Mouse (Mus musculus) gastrocnemius, postnatal 10 days (tissue): ENCODE measurements around the gene Arhgef7. TPM values are rescaled to one million over a fixed set of nuclear protein-coding genes. Genes with fewer than 3 reads are reported as not detected.
A peak's percentile ranks its signal among the peaks of the same experiment; 100 is the strongest.

ENCODE experiments used
- DNase-seq: peaks from one replicate; pipeline ENCODE4 v3.0.0; 2021; ENCODE audit warnings: mixed read lengths
- total RNA-seq, 2 experiments: library from RNA; stranded (reverse); gene quantifications; 2 replicates each; pipeline ENCODE4 v1.2.3; 2021

Arhgef7 gene
- total RNA-seq, 2 experiments from 2014 or later = 76.7 to 84.2 TPM

DNA sequence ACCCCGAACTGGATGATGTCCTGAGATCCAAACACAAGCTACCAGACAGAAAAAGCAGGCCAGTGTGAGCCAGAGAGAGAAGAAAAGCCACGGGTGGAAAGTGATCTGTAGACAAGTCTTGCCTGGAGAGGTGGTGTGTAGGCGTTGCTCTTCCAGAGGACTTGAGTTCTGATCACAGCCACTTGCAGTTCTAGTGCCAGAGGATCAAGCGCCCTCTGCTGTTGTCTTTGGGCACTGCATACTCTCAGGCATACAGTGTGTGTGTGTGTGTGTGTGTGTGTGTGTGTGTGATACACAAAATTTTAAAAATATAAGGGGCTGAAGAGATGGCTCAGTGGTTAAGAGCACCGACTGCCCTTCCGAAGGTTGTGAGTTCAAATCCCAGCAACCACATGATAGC lies 15.3 kb upstream of the Arhgef7 start:
- DNase-seq = peak; percentile 41

DNA sequence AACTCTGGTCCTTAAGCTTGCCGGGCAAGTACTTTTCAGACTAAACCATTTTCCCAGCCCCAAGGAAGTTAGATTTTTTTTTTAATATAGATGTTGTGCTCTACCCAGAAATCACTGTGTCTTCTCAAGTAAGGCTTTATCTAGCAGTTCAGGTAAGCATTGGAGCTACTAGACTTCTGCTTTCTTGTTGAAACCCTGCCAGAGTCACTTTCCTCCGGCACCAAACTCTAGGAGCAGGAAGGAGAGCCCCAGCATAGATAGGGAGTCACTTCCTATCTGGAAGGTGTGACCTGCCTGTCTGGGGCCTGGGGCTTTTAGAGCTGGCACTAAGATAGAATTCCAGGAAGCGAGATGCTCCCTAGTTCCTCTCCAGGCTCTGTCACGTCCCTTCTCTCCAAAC lies 10.3 kb upstream of the Arhgef7 start:
- DNase-seq = no peak

DNA sequence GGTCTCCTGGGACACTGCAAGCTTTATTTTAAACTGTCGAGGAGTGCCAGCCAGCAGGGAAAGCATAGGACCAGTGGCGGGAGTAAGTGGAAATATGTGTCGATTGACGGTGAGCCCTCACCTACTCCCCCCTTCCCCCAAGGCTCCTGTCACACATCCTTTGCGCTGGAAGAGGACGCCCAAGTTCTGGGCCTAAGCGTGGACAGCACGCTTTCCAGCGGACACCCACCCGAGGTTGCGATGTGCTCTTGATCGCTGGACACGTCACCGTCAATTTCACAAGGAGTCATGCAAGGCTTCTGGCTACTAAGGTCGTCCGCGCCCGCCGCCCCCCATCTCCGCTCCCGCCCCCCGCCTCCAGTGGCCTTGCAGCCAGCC lies 259 bp upstream of the Arhgef7 start:
- no peak for DNase-seq

DNA sequence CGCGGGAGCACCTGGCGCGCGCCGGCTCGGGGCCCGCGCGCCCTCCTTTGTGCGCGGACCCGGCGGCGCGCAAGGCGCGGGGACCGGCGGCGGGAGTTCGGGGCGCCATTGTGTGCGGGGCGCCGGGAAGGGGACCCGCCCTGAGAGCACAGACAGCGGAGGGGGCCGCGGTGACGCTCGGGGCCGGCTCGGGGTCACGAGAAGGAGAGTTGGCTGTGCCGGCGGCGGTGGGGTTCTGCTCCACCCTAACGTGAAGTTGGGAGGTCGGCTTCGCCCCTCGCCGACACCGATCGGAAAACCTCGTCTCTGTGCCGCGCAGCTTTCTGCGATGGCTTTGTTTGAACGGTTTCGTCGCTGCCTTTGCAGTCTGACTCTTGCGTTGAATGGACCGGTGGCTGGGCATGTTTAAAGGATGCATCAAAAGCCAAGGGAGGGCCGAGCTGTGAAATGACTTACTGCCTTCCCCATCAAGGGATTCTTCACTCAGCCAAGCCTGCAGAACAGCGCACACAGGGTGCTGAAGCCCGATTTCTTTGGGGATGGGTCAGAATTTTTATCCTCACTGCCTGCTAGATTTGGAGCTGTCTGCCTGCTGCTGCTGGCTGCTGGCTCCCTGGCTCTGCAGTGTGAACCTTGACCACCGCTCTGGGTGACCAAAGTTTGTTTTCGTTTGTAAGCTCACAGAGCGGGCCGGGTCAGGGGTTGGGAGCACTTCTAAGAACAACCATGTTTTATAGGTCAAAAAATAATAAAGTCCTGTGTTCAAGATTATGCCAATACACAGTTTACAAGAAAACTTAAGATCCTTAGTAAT lies 1.2 kb downstream of the Arhgef7 start:
- peak; percentile 31 for DNase-seq

DNA sequence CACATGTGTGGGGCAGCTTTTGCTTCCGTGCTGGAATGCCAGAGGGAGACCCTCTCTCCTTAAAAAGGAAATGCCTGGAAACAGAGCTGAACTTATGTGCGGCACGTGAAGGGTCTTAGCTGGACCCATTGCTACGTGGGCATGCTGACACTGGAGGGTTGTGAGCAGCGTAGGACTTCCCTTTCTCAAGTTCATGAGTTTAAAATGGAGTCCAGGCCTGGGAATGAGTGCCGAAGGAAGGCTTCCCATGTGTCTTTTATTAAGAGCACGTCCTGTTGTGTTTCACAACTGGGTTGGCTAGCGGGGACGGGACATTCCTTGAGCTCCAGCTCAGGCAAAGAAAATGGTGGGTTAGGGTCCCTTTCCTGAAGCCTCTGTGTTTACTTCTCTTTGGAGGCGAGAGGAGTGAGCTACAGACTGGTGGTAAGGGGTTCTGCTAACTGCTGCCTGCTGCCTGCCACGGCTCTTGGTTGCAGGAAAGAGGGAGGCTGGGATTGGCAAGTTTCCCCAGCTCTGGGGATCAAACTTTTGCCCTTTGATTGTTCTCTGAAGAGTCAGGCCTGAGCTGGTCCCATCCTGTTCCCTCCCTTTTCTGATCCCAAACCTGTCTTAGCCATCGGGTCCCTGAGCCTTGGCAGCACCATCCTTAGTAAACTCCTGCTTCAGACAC lies 2.9 kb downstream of the Arhgef7 start:
- no peak for DNase-seq

DNA sequence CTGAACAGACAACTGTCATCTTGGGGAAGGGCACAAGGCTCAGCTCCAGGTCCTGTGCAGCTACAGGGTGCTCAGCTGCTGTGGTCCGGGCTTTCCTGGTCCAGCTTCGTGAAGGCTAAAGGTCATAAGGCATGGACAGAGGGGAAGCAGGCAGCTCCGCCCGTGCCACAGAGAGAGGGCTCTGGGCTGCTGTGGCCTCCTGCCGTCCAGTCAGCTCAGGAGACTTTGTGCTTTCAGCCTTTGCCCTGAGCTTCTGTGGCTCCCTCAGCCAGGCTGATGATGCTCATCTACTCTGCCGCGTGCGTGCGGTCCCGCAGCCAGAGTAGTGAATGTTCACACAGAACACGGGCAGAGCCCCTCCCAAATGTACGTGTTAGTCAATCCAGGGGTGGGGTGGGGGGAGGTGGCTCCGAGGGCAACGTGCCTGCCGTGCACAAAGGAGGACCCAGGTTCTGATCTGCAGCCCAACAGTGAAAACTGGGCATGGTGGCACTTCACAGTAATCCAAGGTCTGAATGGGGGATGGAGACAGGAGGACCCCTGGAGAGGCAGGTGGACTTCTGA lies 8.2 kb downstream of the Arhgef7 start:
- DNase-seq = no peak

DNA sequence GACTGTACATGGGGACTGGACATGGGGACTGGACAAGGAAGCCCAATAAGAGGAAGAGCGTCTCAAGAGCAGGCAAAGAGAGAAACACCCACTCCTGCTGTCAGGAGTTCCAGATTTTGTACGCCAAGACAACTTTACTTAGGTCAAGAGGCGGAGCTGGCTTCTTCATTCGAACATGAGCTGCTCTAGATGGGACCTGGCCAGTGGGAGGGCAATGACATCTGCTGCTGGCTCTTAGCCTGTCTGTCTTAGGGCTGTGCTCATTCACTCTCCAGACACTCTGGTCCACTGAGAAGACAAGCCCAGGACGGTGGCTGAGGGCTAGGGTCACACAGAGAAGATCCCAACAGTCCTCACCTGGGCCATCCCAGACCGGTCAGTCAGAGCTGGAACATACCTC lies 9.6 kb downstream of the Arhgef7 start:
- no peak for DNase-seq

DNA sequence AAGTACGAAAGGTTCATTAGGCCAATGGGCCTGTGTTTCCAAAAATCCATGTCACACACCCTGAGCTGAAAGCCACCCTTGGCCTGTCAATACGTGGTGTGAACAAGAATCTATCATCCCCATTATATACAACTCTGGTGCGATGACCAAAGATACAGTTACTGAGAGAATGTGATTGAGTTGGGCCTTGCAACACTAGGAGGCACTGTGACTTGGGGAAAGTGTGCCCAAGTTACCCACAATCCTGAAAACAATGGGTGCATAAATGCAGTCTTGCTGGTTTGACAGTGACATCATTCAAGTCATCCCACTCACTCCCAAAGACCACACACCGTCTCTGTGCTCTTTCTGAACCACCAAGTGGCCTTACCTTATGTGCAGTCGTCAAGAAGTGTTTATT lies 11.6 kb downstream of the Arhgef7 start:
- DNase-seq = no peak

DNA sequence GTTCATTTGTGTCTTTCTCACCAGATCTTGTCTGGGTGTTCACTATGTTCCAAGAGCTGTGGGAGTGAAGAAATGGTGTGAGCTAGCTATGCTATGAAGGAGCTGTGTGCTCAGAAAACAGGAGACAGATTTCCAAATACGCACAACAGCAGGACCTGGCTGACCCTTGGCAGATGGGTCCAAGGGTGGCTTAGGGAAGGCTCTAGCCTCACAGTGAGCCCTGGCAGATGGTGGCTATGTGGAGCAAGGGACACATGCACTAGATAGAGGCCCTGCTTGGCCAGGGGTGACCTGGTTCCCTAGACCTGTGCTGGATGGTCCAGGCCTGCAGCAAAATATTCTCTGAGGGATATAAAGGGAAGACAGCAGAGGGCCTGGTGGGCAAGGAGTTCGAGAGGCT lies 13.3 kb downstream of the Arhgef7 start:
- no peak for DNase-seq

DNA sequence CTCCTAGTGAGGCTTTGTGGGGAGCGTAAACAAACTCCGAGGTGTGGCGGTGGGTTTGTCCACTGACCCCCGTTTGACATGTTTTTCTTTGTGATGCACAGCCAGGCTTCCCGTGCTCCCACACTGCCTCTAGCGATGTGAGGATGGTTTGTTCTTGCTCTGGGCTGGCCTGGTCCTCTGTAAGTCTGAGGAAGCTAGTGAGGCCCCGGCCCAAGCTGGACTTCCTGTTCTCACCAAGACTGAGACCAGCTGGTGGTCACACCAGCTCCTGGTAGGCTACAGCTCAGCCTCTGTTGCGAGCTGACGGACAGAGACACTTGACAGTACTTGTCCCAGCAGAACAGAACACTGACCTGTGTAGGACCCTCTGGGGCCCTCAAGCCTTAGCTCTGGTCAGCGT lies 16.1 kb downstream of the Arhgef7 start:
- DNase-seq = no peak

DNA sequence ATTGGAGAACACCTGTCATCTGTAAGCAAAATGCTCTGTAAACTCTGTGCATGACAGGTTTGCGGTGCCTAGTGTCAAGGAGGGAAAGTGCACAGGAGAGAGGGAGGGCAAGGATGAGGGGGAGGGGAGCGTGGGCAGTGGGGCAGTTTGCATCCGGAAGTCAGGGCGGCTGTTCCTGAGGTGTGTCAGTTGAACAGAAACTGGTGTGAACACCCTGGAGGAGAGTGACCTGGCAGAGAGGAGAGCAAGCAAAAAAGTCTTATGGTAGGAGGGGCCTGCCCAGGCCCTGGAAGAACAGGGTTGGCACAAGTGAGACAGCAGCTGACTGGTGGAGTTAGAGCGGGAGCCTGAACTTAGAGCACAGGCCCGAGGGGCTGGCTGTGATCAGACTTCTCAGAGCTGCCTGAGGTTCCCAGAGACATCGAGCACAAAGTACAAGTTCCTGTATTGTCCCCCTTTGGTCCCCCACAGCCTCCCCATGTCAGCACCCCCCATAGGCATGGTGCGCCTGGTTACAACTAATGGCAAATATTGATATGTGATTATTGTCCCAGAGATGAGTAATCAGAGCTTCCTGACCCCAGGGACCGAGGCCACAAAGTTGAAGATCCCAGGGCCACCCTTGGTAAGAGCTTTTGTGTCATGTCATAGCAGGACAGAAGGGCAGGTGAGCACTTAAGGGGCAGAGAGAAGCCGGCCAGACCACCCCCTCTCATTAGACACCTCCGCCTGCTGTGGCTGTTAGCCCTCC lies 19.5 kb downstream of the Arhgef7 start:
- DNase-seq = no peak

DNA sequence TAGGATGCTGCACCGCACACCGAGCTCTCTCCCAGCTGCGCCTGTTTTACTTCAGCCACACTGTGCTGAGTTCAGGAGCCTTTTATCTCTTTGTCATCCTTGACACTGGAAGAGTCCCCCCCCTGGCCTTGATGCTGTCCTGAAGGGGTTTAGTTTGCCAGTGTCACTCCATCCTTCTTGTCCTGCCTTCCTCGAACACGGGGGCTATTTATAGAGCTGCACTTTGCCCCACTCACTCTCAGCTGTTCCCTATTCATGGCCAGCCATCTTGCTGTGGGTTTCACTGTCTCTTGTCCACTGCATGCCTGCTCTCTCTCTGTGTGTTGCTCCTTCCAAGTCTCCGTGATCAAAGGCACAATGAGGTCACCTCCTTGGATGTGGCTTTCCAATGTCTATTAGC lies 22.0 kb downstream of the Arhgef7 start:
- DNase-seq = no peak

DNA sequence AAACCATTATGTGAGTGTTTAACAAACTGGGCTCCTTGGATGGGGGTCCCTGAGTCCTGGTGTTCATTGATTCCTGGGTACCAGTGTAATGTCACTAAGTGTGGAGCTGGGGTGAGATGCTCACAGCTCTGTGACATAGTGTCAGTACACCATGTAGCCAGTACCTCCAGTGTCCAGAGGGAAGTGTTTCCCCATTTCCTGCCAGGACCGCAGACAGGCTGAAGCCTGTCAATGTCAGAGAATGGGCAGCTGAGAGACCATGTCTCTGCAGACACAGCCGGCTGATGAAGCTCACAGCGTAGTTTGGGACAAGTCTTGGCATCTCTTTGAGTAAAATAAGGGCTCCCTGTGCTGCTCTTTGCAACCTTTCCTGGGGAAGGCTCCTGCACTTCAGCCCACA lies 24.8 kb downstream of the Arhgef7 start:
- no peak for DNase-seq

DNA sequence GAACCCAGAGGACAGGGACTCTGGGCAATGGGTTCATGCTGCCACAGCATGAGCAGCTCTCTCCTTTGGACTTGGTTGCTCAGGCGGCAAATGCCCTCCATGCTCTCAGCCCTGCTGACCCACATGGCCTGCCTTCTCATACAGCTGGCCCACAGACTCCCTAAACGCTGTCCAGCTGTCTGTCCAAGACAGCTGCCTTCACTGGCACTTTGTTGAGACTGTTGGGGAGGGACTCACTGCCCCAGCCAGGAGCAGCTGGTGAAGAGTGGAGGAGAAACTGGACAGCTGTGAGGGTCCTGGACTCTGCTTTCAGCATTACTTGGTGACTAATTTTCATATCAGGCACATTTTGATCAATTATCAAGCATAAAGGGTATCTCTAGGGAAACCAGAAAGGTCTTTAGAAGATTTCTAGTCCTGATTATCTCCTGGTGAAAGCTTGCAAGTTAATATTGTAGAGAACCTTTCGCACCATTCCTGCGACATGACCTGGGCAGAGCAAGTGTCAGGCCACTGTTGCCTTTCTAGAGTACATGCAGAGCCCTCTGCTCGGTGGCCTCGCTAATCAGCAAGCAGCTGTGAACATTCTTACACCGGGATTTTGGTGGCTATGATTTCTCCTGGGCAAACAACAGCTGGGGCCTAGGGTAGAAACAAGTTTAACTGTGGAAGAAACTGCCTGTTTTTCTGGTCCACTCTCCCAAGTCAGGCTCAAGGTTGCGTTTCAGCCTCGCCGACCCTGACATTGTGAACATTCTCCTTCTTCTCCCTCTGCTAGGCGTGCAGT lies 25.8 kb downstream of the Arhgef7 start:
- DNase-seq = no peak

DNA sequence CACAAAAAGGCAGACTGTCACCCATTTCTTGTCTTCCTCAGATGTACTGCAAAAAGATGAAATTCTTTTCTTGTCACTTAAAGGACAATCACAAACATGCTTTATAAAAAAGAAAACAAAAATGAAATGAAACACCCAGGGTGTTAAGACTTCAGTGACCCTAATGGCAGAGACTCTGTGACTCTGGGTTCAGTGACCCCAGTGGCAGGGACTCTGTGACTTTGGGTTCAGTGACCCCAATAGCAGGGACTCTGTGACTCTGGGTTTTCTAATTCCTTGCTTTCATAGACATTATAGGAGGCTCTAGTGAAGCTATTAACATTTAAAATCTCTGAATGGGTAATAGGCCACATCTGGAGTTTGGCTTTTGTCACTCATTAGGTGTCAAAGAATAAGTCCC lies 27.2 kb downstream of the Arhgef7 start:
- DNase-seq = no peak

DNA sequence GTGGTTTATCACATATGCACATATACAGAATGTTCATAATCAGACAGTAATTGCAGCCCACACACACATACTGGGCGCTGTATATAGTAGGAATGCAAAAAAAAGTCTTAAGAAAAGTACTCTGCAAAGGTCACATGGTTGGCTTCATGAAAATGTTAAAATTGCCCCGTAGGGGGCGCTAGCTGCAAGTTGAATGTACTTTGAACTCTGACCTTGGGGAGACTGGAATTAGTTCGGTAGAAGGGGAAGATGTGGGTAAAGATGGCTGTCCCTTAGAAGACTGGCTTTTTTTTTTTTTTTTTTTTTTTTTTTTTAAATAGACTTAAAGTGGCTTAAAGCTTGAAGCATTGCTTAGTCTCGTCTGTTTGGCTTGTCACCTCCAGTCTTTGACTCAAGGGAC lies 28.4 kb downstream of the Arhgef7 start:
- DNase-seq = peak; percentile 68

DNA sequence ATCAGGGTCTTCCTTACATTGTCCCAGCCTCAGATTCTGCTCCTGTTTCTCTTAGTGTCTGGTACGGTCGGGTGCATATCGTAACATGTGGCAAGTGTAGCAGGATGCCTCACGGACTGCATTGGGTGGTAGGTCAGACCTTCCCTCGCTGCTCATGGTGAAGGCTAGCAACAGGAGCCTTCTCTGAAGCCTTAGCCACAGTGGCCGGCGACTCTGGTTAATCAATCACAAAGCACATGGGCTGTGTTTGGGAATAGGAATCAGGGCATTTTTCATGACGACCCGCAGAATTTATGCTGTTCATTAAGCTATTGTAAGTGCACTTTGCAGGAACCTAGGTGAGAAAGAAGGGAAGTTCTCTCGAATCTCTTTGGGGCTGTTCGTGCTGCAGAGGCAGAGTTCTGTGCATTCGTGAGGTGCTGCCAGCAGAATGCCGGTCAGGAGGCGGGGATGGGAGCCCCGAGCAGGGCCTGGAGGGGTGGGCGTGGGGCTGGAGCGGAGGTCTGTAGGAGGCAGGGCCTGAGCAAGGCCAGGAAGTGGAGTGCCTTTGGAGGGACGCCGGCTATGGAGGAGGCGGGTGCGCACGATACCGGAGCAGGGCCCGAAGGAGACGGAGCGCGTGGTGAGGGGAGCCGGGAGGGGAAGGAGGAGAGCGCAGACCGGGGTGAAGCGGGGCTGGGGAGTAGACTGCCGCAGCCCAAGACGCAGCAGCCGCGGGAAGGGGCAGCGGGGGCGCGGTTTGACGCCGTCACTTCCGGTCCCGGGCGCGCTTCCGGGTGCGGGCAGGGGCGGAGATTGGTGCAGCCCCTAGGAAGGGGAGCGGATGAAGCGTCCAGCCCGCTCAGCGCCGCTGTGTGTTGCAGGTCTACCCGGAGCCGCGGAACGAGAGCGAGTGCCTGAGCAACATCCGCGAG lies 30.3 kb downstream of the Arhgef7 start:
- DNase-seq = peak; percentile 93

DNA sequence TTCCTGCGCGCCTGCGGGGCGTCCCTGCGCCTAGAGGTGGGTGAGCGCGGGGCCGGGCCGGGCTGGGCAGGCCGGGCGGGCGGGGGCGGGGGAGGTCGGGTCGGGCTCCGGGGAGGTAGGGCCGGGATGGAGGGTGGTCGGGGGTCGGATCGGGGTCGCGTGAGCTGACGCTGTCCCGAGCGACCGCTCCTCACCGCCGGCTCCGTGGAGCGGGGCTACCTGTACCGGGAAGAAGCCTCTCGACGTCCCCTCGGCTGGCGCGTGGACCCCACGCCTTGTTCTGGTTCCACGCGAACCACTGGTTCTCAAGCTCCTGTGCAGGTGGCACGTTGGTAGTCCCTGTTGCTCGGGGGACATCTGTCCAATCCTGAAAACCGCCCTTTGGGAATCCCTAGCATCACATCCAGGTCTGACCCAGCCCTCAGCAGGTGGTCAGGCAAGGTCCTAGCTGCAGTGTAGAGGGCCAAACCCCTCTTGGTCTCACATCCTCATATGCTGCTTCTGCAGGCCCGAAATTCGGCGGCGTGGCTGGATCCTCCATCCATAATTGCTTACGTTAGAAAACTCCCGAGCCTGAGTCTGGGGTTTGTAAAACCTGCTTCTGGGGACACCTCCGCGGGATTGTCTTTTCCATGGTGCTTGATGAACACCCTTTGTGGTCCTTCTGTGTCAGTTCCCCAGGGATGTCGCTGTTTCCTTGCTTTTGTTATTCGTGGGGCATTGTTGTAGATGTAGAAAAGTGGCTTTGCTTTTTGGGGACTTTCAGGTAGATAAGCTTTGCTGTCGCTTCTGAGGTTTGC lies 31.2 kb downstream of the Arhgef7 start:
- DNase-seq = no peak

DNA sequence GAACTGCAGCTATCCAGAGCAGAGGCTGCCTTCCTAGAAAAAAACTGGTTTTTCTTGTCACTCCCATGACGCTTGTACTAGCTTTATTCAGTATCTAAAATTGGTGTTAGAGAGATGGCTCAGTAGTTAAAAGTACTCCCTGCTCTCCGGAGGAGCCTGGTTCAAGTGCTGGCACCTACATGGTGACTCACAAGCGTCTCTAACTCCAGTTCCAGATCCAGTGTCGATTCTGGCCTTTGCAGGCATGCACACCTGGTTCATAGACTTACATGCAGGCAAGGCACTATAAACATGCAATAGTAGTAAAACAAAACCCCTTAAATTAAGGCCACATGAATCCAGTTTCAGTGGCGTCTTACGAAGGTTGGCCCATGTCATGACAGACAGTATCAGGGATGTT lies 34.0 kb downstream of the Arhgef7 start:
- DNase-seq = no peak

DNA sequence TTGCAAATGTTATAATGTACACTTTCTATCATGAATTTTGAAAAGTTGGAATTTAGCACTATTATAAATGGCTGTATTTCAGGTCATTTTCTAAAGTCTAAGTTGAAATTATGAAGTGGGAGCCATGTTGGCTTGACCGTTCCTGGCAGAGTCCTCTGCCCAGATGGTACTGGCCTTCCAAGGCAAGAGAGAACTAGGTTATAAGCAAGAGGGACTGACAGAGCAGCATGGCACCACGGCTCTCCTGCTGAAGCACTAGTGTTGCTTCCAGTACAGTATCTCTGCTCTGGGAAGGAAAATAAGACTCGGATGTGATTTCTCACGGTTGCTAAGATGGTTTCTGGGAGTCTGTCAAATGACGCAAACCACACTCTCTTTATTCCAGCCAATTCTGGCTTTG lies 34.5 kb downstream of the Arhgef7 start:
- no peak for DNase-seq
